9 mouse cellular contexts compared by ENCODE assay signal in genomic region chr15:79281389-79281788, GRCm38 (mm10). TPM values are rescaled to one million over a fixed set of nuclear protein-coding genes. Genes with fewer than 3 reads are reported as not detected.
A peak's percentile ranks its signal among the peaks of the same experiment; 100 is the strongest.
DNase-seq lines count a peak whose midpoint lies in the region; ATAC-seq lines count a peak whose summit lies in the region.
"Had no signal": no experiment of that assay in that cellular context is flagged by ENCODE, and none has a peak within 500 bp of the region (broad histone marks: within the 10 kb centered on the region; RNA-seq: fewer than 3 reads in every experiment).

No protein-coding gene starts in this region.

- H3K4me1 ChIP-seq in liver, embryonic 13.5 days (replicated peaks), result peaks cover 37% of the 10 kb centered on the region
- H3K4me1 ChIP-seq in midbrain, embryonic 11.5 days (ENCODE audit: control insufficient read depth, insufficient read depth, low read length), result no peaks in the 10 kb centered on the region
- no peaks in the 10 kb centered on the region for H3K4me1 ChIP-seq in midbrain, embryonic 15.5 days

- peak; percentile 90 for ATAC-seq in CD4-positive, CD25-positive, alpha-beta regulatory T cell, adult 4 months
- peak; percentile 92 for ATAC-seq in liver, embryonic 13.5 days (ENCODE audit: low read depth)
- no peak for ATAC-seq in midbrain, embryonic 11.5 days (ENCODE audit: low FRiP score)
- ATAC-seq in midbrain, embryonic 15.5 days (replicated peaks), result no peak

- no peaks in the 10 kb centered on the region for H3K27me3 ChIP-seq in liver, embryonic 13.5 days
- H3K27me3 ChIP-seq in midbrain, embryonic 11.5 days (ENCODE audit: control insufficient read depth, insufficient read depth, low read length), result no peaks in the 10 kb centered on the region
- H3K27me3 ChIP-seq in midbrain, embryonic 15.5 days (replicated peaks), result no peaks in the 10 kb centered on the region

- peak overlapping the region; percentile 30; the same call in 1 of the 2 replicates for H3K9ac ChIP-seq in liver, embryonic 13.5 days
- no peak overlapping the region for H3K9ac ChIP-seq in midbrain, embryonic 11.5 days (ENCODE audit: low read length)
- H3K9ac ChIP-seq in midbrain, embryonic 15.5 days, result no peak overlapping the region

- H3K4me3 ChIP-seq in liver, embryonic 13.5 days (replicated peaks), result no peak overlapping the region
- H3K4me3 ChIP-seq in midbrain, embryonic 11.5 days (ENCODE audit: low read depth, low read length), result no peak overlapping the region
- no peak overlapping the region for H3K4me3 ChIP-seq in midbrain, embryonic 15.5 days

- H3K9me3 ChIP-seq in liver, embryonic 13.5 days (replicated peaks), result no peaks in the 10 kb centered on the region
- H3K9me3 ChIP-seq in midbrain, embryonic 11.5 days (ENCODE audit: control insufficient read depth, low read length), result no peaks in the 10 kb centered on the region
- no peaks in the 10 kb centered on the region for H3K9me3 ChIP-seq in midbrain, embryonic 15.5 days

- H3K27ac ChIP-seq in liver, embryonic 13.5 days, result peak overlapping the region; percentile 87
- no peak overlapping the region for H3K27ac ChIP-seq in midbrain, embryonic 11.5 days (ENCODE audit: low read depth, low read length)
- no peak overlapping the region for H3K27ac ChIP-seq in midbrain, embryonic 15.5 days

- WGBS in liver, embryonic 13.5 days (ENCODE audit: insufficient replicate concordance), result 24% methylated on average over 1 of the region's 1 CpGs
- WGBS in midbrain, embryonic 11.5 days, result 86% methylated on average over 1 of the region's 1 CpGs
- 93% methylated on average over 1 of the region's 1 CpGs for WGBS in midbrain, embryonic 15.5 days

- H3K4me2 ChIP-seq in liver, embryonic 13.5 days, result peak overlapping the region; percentile 21
- no peak overlapping the region for H3K4me2 ChIP-seq in midbrain, embryonic 11.5 days
- H3K4me2 ChIP-seq in midbrain, embryonic 15.5 days, result no peak overlapping the region

- DNase-seq in ZHBTc4 (ENCODE audit: low read depth, low spot score), result peak; percentile 87
- peak; percentile 83 for DNase-seq in liver, embryonic 13.5 days
- peak; percentile 60 for DNase-seq in retina, postnatal 1 day
- DNase-seq in midbrain, embryonic 11.5 days (ENCODE audit: low spot score, missing footprints), result no peak
- no peak for DNase-seq in layer of hippocampus, postnatal 14 days (ENCODE audit: low spot score in 2 of 2)
- no peak for DNase-seq in cerebellum, postnatal 10 days
- DNase-seq: cerebellum, postnatal 36 days had no signal

- H3K36me3 ChIP-seq in liver, embryonic 13.5 days, result peaks cover 5% of the 10 kb centered on the region
- no peaks in the 10 kb centered on the region; the same call in 1 of the 2 replicates for H3K36me3 ChIP-seq in midbrain, embryonic 11.5 days (ENCODE audit: control insufficient read depth, insufficient read depth, low read length)
- no peaks in the 10 kb centered on the region for H3K36me3 ChIP-seq in midbrain, embryonic 15.5 days (replicated peaks)

RNA-seq across cellular contexts. Expression of gene Baiap2l2, which starts 3.9 kb away (rescaled TPM):
- polyA plus RNA-seq in CD4-positive, CD25-positive, alpha-beta regulatory T cell, adult 4 months (2017; shearing (Covaris generic)), result not detected
- 1.8 and 2.3 TPM in 2 replicates for polyA plus RNA-seq in liver, embryonic 13.5 days (2015; fragmentation: Nextera tagmentation; extraction: Ambion mirVana)
- 0.27 and 1.5 TPM in 2 replicates for polyA plus RNA-seq in midbrain, embryonic 11.5 days (2014; fragmentation: Nextera tagmentation; extraction: Ambion mirVana)
- 1 to 10 TPM; 2.7 to 4.0 TPM for total RNA-seq in layer of hippocampus, postnatal 14 days (2021)
- polyA plus RNA-seq in midbrain, embryonic 15.5 days (2015; fragmentation: Nextera tagmentation; extraction: Ambion mirVana), result 2.6 and 3.1 TPM in 2 replicates

RNA-seq across cellular contexts. Expression of gene Slc16a8, which starts 26.8 kb away (rescaled TPM):
- not detected for polyA plus RNA-seq in CD4-positive, CD25-positive, alpha-beta regulatory T cell, adult 4 months (2017; shearing (Covaris generic))
- polyA plus RNA-seq in liver, embryonic 13.5 days (2015; fragmentation: Nextera tagmentation; extraction: Ambion mirVana), result not detected in 2 replicates
- 0.14 and 0.15 TPM in 2 replicates for polyA plus RNA-seq in midbrain, embryonic 11.5 days (2014; fragmentation: Nextera tagmentation; extraction: Ambion mirVana)
- total RNA-seq in layer of hippocampus, postnatal 14 days (2021), result 1 to 10 TPM in 1 of 2 experiments, under 1 TPM in 1; 0.21 to 1.0 TPM
- polyA plus RNA-seq in midbrain, embryonic 15.5 days (2015; fragmentation: Nextera tagmentation; extraction: Ambion mirVana), result 0.47 and 0.54 TPM in 2 replicates

RNA-seq across cellular contexts. Expression of gene Pla2g6, which starts 46.8 kb away (rescaled TPM):
- 10 to 100 TPM; 12.1 to 19.9 TPM for polyA plus RNA-seq in CD4-positive, CD25-positive, alpha-beta regulatory T cell, adult 4 months (2017; shearing (Covaris generic))
- polyA plus RNA-seq in liver, embryonic 13.5 days (2015; fragmentation: Nextera tagmentation; extraction: Ambion mirVana), result 11.4 and 14.9 TPM in 2 replicates
- polyA plus RNA-seq in midbrain, embryonic 11.5 days (2014; fragmentation: Nextera tagmentation; extraction: Ambion mirVana), result 18.4 and 20.6 TPM in 2 replicates
- 10 to 100 TPM; 18.5 to 22.3 TPM for total RNA-seq in layer of hippocampus, postnatal 14 days (2021)
- polyA plus RNA-seq in midbrain, embryonic 15.5 days (2015; fragmentation: Nextera tagmentation; extraction: Ambion mirVana), result 29.2 and 37.1 TPM in 2 replicates

RNA-seq across cellular contexts. Expression of gene Gm49486, which starts 52.2 kb away (rescaled TPM):
- polyA plus RNA-seq in CD4-positive, CD25-positive, alpha-beta regulatory T cell, adult 4 months (2017; shearing (Covaris generic)), result under 1 TPM in 1 of 2 experiments, not detected in 1; 0.52 TPM
- not detected in 2 replicates for polyA plus RNA-seq in liver, embryonic 13.5 days (2015; fragmentation: Nextera tagmentation; extraction: Ambion mirVana)
- polyA plus RNA-seq in midbrain, embryonic 11.5 days (2014; fragmentation: Nextera tagmentation; extraction: Ambion mirVana), result 0.12 and 0.57 TPM in 2 replicates
- 1 to 10 TPM; 1.3 to 1.7 TPM for total RNA-seq in layer of hippocampus, postnatal 14 days (2021)
- polyA plus RNA-seq in midbrain, embryonic 15.5 days (2015; fragmentation: Nextera tagmentation; extraction: Ambion mirVana), result 0.78 and 1.6 TPM in 2 replicates

RNA-seq across cellular contexts. Expression of gene Pick1, which starts 52.4 kb away (rescaled TPM):
- 10 to 100 TPM in 1 of 2 experiments, 1 to 10 TPM in 1; 6.0 to 10.5 TPM for polyA plus RNA-seq in CD4-positive, CD25-positive, alpha-beta regulatory T cell, adult 4 months (2017; shearing (Covaris generic))
- 10.5 and 10.6 TPM in 2 replicates for polyA plus RNA-seq in liver, embryonic 13.5 days (2015; fragmentation: Nextera tagmentation; extraction: Ambion mirVana)
- 18.7 and 21.1 TPM in 2 replicates for polyA plus RNA-seq in midbrain, embryonic 11.5 days (2014; fragmentation: Nextera tagmentation; extraction: Ambion mirVana)
- total RNA-seq in layer of hippocampus, postnatal 14 days (2021), result 10 to 100 TPM; 47.6 to 47.8 TPM
- polyA plus RNA-seq in midbrain, embryonic 15.5 days (2015; fragmentation: Nextera tagmentation; extraction: Ambion mirVana), result 105 and 108 TPM in 2 replicates

Comparison
In these comparisons a context has a peak if more than half of its experiments do, and no peak if none do; other contexts are left out.
1. ATAC-seq: peak in CD4-positive, CD25-positive, alpha-beta regulatory T cell, adult 4 months (single experiment) and liver, embryonic 13.5 days (single experiment); none in midbrain, embryonic 11.5 days (single experiment) and midbrain, embryonic 15.5 days (single experiment).
2. DNase-seq: peak in ZHBTc4 (single experiment), liver, embryonic 13.5 days (single experiment) and retina, postnatal 1 day (single experiment); none in midbrain, embryonic 11.5 days (single experiment), layer of hippocampus, postnatal 14 days (0 of 2) and cerebellum, postnatal 10 days (0 of 2).